Mouse (Mus musculus) ES-E14 (cell line): Measurements from ENCODE around the gene Polr2c. TPM values are rescaled to one million over a fixed set of nuclear protein-coding genes. Genes with fewer than 3 reads are reported as not detected.
A peak's percentile ranks its signal among the peaks of the same experiment; 100 is the strongest.
"Not testable (repeated sequence)": the region's sequence is repeated elsewhere in the genome, so short reads cannot be mapped to it uniquely, and the experiment has no call there.

Experiments
- DNase-seq: peaks from one replicate; pipeline ENCODE4 v3.0.0-alpha.2; 2013; ENCODE audit warnings: low read depth, low spot score
- H3K27ac ChIP-seq: 2 replicates; pipeline ENCODE4 v1.5.1; 2012; ENCODE audit warnings: low read depth, mild to moderate bottlenecking, low read length, moderate library complexity, mixed read lengths; ENCODE audit not compliant: poor library complexity, insufficient read depth, severe bottlenecking
- H3K36me3 ChIP-seq: 2 replicates; pipeline ENCODE4 v1.6.1; 2012; ENCODE audit warnings: mild to moderate bottlenecking, low read length, moderate library complexity, mixed read lengths; ENCODE audit not compliant: control insufficient read depth, poor library complexity, insufficient read depth, severe bottlenecking
- H3K4me1 ChIP-seq, 2 experiments: fragments of 150-350 bp in 1 of 2; sonication (generic) in 1 of 2; 2 replicates each; pipeline ENCODE4 v1.6.1; 2012; ENCODE audit warnings: low read length in 2 of 2, mild to moderate bottlenecking in 1 of 2, mixed read lengths in 1 of 2; ENCODE audit not compliant: control insufficient read depth in 2 of 2, insufficient read depth in 2 of 2, poor library complexity in 1 of 2
- H3K4me3 ChIP-seq, 2 experiments: fragments of 150-350 bp in 1 of 2; sonication (generic) in 1 of 2; 2 replicates each; pipeline ENCODE4 v1.5.1; 2012; ENCODE audit warnings: low read length in 2 of 2, low read depth in 1 of 2, mild to moderate bottlenecking in 1 of 2, mixed read lengths in 1 of 2; ENCODE audit not compliant: insufficient read depth in 1 of 2, poor library complexity in 1 of 2, severe bottlenecking in 1 of 2
- H3K9ac ChIP-seq: 2 replicates; pipeline ENCODE4 v1.6.1; 2012; ENCODE audit warnings: low read depth, mild to moderate bottlenecking, low read length, mixed read lengths; ENCODE audit not compliant: poor library complexity, insufficient read depth, severe bottlenecking
- H3K9me3 ChIP-seq: fragments of 150-350 bp; sonication (generic); 2 replicates; pipeline ENCODE4 v1.6.1; 2012; ENCODE audit warnings: low read depth, mild to moderate bottlenecking, low read length; ENCODE audit not compliant: control insufficient read depth, insufficient read depth
- CHD2 ChIP-seq: IDR thresholded peaks from 2 replicates; pipeline ENCODE4 v1.6.1; 2014; ENCODE audit warnings: mild to moderate bottlenecking, low read depth, low read length, inconsistent platforms
- HCFC1 ChIP-seq: IDR thresholded peaks from 2 replicates; pipeline ENCODE4 v1.6.1; 2012; ENCODE audit warnings: low read length, inconsistent platforms, borderline replicate concordance; ENCODE audit not compliant: insufficient read depth
- MAFK ChIP-seq: IDR thresholded peaks from 2 replicates; pipeline ENCODE4 v1.6.1; 2014; ENCODE audit warnings: mild to moderate bottlenecking, low read depth, low read length, inconsistent platforms; ENCODE audit not compliant: insufficient read depth
- ZC3H11A ChIP-seq: IDR thresholded peaks from 2 replicates; pipeline ENCODE4 v1.6.1; 2012; ENCODE audit warnings: low read depth, mild to moderate bottlenecking, inconsistent platforms, low read length, borderline replicate concordance
- ZNF384 ChIP-seq: IDR thresholded peaks from 2 replicates; pipeline ENCODE4 v1.6.1; 2012; ENCODE audit warnings: low read depth, low read length, inconsistent platforms
- in situ Hi-C, 2 experiments: fragments of 600-800 bp; cut with MboI; formaldehyde crosslinking; loops; one replicate each; pipeline ENCODE4 v1.15.1; 2025; ENCODE audit warnings: low sequenced_read_pairs in 2 of 2, inconsistent platforms in 1 of 2; ENCODE audit not compliant: unreplicated experiment in 2 of 2
- total RNA-seq: library from RNA; depleted of rRNA; stranded (reverse); fragments of 300-350 nt; gene quantifications from 2 replicates; pipeline ENCODE4 v1.2.3, GENCODE M21; 2012

Gene Polr2c
- total RNA-seq, 1 experiment = 119 TPM

GRCm38 (mm10) chr8:94825170-94825569 is 32.1 kb upstream of the Polr2c start:
- Histone ChIP-seq H3K4me1 (peaks cover 0 to 10% of the 10 kb centered on the region in 2 experiments; a peak in 1 of 4 replicates), H3K4me3 (no peak overlapping the region), H3K9me3 (no peaks in the 10 kb centered on the region), H3K9ac (no peak overlapping the region), H3K36me3 (peaks cover 62% of the 10 kb centered on the region), H3K27ac (0 out of 2 replicates have a peak overlapping the region, but pooled peaks have one; percentile 8)
- DNase-seq = no peak
- in situ Hi-C loops = no loop called here
- TF ChIP-seq ZNF384 = no peak
- no peak for TF ChIP-seq HCFC1
- TF ChIP-seq CHD2 = no peak
- TF ChIP-seq ZC3H11A = no peak
- TF ChIP-seq MAFK = no peak

- in situ Hi-C loops = no loop called here
- Histone ChIP-seq H3K36me3 (peaks cover 59% of the 10 kb centered on the region), H3K9ac (no peak overlapping the region), H3K4me3 (no peak overlapping the region), H3K4me1 (peaks cover 0 to 10% of the 10 kb centered on the region in 2 experiments; a peak in 1 of 4 replicates), H3K9me3 (no peaks in the 10 kb centered on the region), H3K27ac (no peak overlapping the region)
- TF ChIP-seq CHD2 (no peak), ZC3H11A (no peak), HCFC1 (no peak), MAFK (no peak), ZNF384 (no peak)
- DNase-seq = no peak
Observed at GRCm38 (mm10) chr8:94826210-94826609, 31.0 kb upstream of the Polr2c start.

- Histone ChIP-seq H3K27ac (no peak overlapping the region), H3K9me3 (no peaks in the 10 kb centered on the region), H3K4me3 (no peak overlapping the region), H3K4me1 (peaks cover 0 to 3% of the 10 kb centered on the region in 2 experiments; a peak in 1 of 4 replicates), H3K36me3 (peaks cover 59% of the 10 kb centered on the region), H3K9ac (no peak overlapping the region)
- TF ChIP-seq CHD2 (no peak), ZC3H11A (no peak), HCFC1 (no peak), ZNF384 (no peak), MAFK (no peak)
- in situ Hi-C loops = no loop called here
- DNase-seq = no peak
Observed at GRCm38 (mm10) chr8:94828284-94828683, 29.0 kb upstream of the Polr2c start.

- TF ChIP-seq MAFK = peak; percentile 79
- H3K9me3 ChIP-seq, DNase-seq, H3K9ac ChIP-seq, H3K4me1 ChIP-seq, H3K27ac ChIP-seq, in situ Hi-C loops, H3K4me3 ChIP-seq: not testable (repeated sequence)
- H3K36me3 ChIP-seq = peaks cover 26% of the 10 kb centered on the region
Observed at GRCm38 (mm10) chr8:94833901-94834405, 23.3 kb upstream of the Polr2c start.

- H3K9me3 ChIP-seq, H3K9ac ChIP-seq, DNase-seq, H3K27ac ChIP-seq, in situ Hi-C loops, H3K4me1 ChIP-seq, H3K4me3 ChIP-seq: not testable (repeated sequence)
- peaks cover 15% of the 10 kb centered on the region for H3K36me3 ChIP-seq
Observed at GRCm38 (mm10) chr8:94835751-94836150, 21.5 kb upstream of the Polr2c start.
